Mouse (Mus musculus) hindbrain, embryonic 11.5 days (tissue): ENCODE measurements around the gene Ccl1. TPM values are rescaled to one million over a fixed set of nuclear protein-coding genes. Genes with fewer than 3 reads are reported as not detected.

Experiments used
- ATAC-seq: fragments of 200-750 bp; cut with Nextera tagmentation; 2 replicates; pipeline ENCODE4 v1.8.0; 2017; ENCODE audit warnings: mild to moderate bottlenecking, moderate TSS enrichment, moderate library complexity; ENCODE audit not compliant: low FRiP score
- DNase-seq: peaks from one replicate; pipeline ENCODE4 v3.0.0-alpha.2; 2015; ENCODE audit warnings: low spot score
- H3K27ac ChIP-seq: fragments of 300-500 bp; sonication (generic); 2 replicates; pipeline ENCODE4 v1.5.1; 2014; ENCODE audit warnings: mild to moderate bottlenecking, low read depth, low read length
- H3K27me3 ChIP-seq: fragments of 300-500 bp; sonication (generic); 2 replicates; pipeline ENCODE4 v1.6.1; 2014; ENCODE audit warnings: mild to moderate bottlenecking, low read length, moderate library complexity, mixed read lengths; ENCODE audit not compliant: control insufficient read depth, insufficient read depth
- H3K36me3 ChIP-seq: fragments of 300-500 bp; sonication (generic); 2 replicates; pipeline ENCODE4 v1.6.1; 2014; ENCODE audit warnings: mild to moderate bottlenecking, low read length, moderate library complexity, mixed read lengths; ENCODE audit not compliant: control insufficient read depth, insufficient read depth
- H3K4me1 ChIP-seq: fragments of 300-500 bp; sonication (generic); replicated peaks from 2 replicates; pipeline ENCODE4 v1.6.1; 2014; ENCODE audit warnings: low read length, mixed read lengths; ENCODE audit not compliant: control insufficient read depth, insufficient read depth
- H3K4me2 ChIP-seq: fragments of 300-500 bp; sonication (generic); replicated peaks from 2 replicates; pipeline ENCODE4 v1.6.1; 2014; ENCODE audit warnings: mild to moderate bottlenecking, low read depth, low read length
- H3K4me3 ChIP-seq: fragments of 300-500 bp; sonication (generic); 2 replicates; pipeline ENCODE4 v1.5.1; 2014; ENCODE audit warnings: low read depth, low read length
- H3K9ac ChIP-seq: fragments of 300-500 bp; sonication (generic); 2 replicates; pipeline ENCODE4 v1.6.1; 2014; ENCODE audit warnings: low read depth, low read length
- H3K9me3 ChIP-seq: fragments of 300-500 bp; sonication (generic); 2 replicates; pipeline ENCODE4 v1.6.1; 2016; ENCODE audit warnings: low read length; ENCODE audit not compliant: control insufficient read depth
- WGBS: fragments of 180-500 bp; shearing (Covaris S2); extraction: QIAGEN DNeasy Blood & Tissue Kit; methylation state at CpG from one replicate; pipeline ENCODE4 v1.1.7; 2014; 5-methylcytosine and 5-hydroxymethylcytosine counted together
- polyA plus RNA-seq: library from polyadenylated mRNA; unstranded; fragments of >200 nt; fragmentation: Nextera tagmentation; extraction: Ambion mirVana; gene quantifications from 2 replicates; pipeline ENCODE4 v1.2.1, GENCODE M21; 2014

Ccl1 gene
- polyA plus RNA-seq, 1 experiment from 2014 or later, result not detected

- H3K27me3 ChIP-seq, result no peaks in the 10 kb centered on the region
Measured at GRCm38 (mm10) chr11:82193826-82194225, 111.7 kb downstream of the Ccl1 start.

GRCm38 (mm10) chr11:82189782-82190563, 115.5 kb downstream of the Ccl1 start:
- WGBS, result 75% methylated on average over 13 of the region's 13 CpGs
- ATAC-seq (no peak), DNase-seq (no peak)

More at GRCm38 (mm10) chr11:82193826-82194225, 111.7 kb downstream of the Ccl1 start:
- no peak overlapping the region for H3K9ac ChIP-seq
- H3K27ac ChIP-seq, result no peak overlapping the region
- no peak for ATAC-seq
- H3K36me3 ChIP-seq, result no peaks in the 10 kb centered on the region
- H3K9me3 ChIP-seq, result no peaks in the 10 kb centered on the region
- H3K4me2 ChIP-seq, result no peak overlapping the region
- WGBS, result 83% methylated on average over 9 of the region's 9 CpGs
- no peak for DNase-seq
- no peak overlapping the region for H3K4me3 ChIP-seq
- H3K4me1 ChIP-seq, result no peaks in the 10 kb centered on the region

GRCm38 (mm10) chr11:82185684-82186083, 119.8 kb downstream of the Ccl1 start:
- H3K36me3 ChIP-seq, result no peaks in the 10 kb centered on the region
- H3K9ac ChIP-seq, result no peak overlapping the region
- no peak overlapping the region for H3K27ac ChIP-seq
- no peak overlapping the region for H3K4me2 ChIP-seq
- ATAC-seq (no peak), DNase-seq (no peak)
- H3K27me3 ChIP-seq, result no peaks in the 10 kb centered on the region
- H3K4me1 ChIP-seq, result no peaks in the 10 kb centered on the region
- H3K9me3 ChIP-seq, result no peaks in the 10 kb centered on the region
- WGBS, result 79% methylated on average over 3 of the region's 3 CpGs
- H3K4me3 ChIP-seq, result no peak overlapping the region

More at GRCm38 (mm10) chr11:82189782-82190563, 115.5 kb downstream of the Ccl1 start:
- Histone ChIP-seq H3K4me1 (no peaks in the 10 kb centered on the region), H3K4me3 (no peak overlapping the region), H3K9ac (no peak overlapping the region), H3K27ac (no peak overlapping the region), H3K4me2 (no peak overlapping the region), H3K27me3 (no peaks in the 10 kb centered on the region), H3K9me3 (no peaks in the 10 kb centered on the region), H3K36me3 (no peaks in the 10 kb centered on the region)

GRCm38 (mm10) chr11:82183281-82183935, 122.1 kb downstream of the Ccl1 start:
- Histone ChIP-seq H3K27ac (no peak overlapping the region), H3K36me3 (no peaks in the 10 kb centered on the region), H3K27me3 (no peaks in the 10 kb centered on the region), H3K9ac (no peak overlapping the region), H3K4me3 (no peak overlapping the region), H3K9me3 (no peaks in the 10 kb centered on the region), H3K4me2 (no peak overlapping the region), H3K4me1 (no peaks in the 10 kb centered on the region)
- ATAC-seq, result no peak
- no peak for DNase-seq
- 55% methylated on average over 6 of the region's 6 CpGs for WGBS

GRCm38 (mm10) chr11:82182401-82182800, 123.1 kb downstream of the Ccl1 start:
- H3K27me3 ChIP-seq, result no peaks in the 10 kb centered on the region
- H3K4me2 ChIP-seq, result no peak overlapping the region
- H3K27ac ChIP-seq, result no peak overlapping the region
- no peak for DNase-seq
- H3K9me3 ChIP-seq, result no peaks in the 10 kb centered on the region
- 90% methylated on average over 6 of the region's 6 CpGs for WGBS
- H3K9ac ChIP-seq, result no peak overlapping the region
- H3K36me3 ChIP-seq, result no peaks in the 10 kb centered on the region
- H3K4me3 ChIP-seq, result no peak overlapping the region
- H3K4me1 ChIP-seq, result no peaks in the 10 kb centered on the region
- ATAC-seq, result no peak

- Histone ChIP-seq H3K4me2 (no peak overlapping the region), H3K36me3 (no peaks in the 10 kb centered on the region), H3K27ac (no peak overlapping the region), H3K4me1 (no peaks in the 10 kb centered on the region), H3K9me3 (no peaks in the 10 kb centered on the region), H3K4me3 (no peak overlapping the region), H3K27me3 (no peaks in the 10 kb centered on the region), H3K9ac (no peak overlapping the region)
- ATAC-seq, result no peak
- WGBS, result 85% methylated on average over 8 of the region's 8 CpGs
- no peak for DNase-seq
Measured at GRCm38 (mm10) chr11:82181331-82181730, 124.2 kb downstream of the Ccl1 start.

- no peak overlapping the region for H3K27ac ChIP-seq
- ATAC-seq (no peak), DNase-seq (no peak)
- no peaks in the 10 kb centered on the region for H3K36me3 ChIP-seq
- no peaks in the 10 kb centered on the region for H3K4me1 ChIP-seq
- WGBS, result 80% methylated on average over 5 of the region's 5 CpGs
- H3K4me3 ChIP-seq, result no peak overlapping the region
- no peaks in the 10 kb centered on the region for H3K9me3 ChIP-seq
- no peak overlapping the region for H3K9ac ChIP-seq
- H3K4me2 ChIP-seq, result no peak overlapping the region
- H3K27me3 ChIP-seq, result no peaks in the 10 kb centered on the region
Measured at GRCm38 (mm10) chr11:82178161-82178560, 127.3 kb downstream of the Ccl1 start.

GRCm38 (mm10) chr11:82177711-82178110, 127.8 kb downstream of the Ccl1 start:
- Histone ChIP-seq H3K27me3 (no peaks in the 10 kb centered on the region), H3K4me3 (no peak overlapping the region), H3K27ac (no peak overlapping the region), H3K4me1 (no peaks in the 10 kb centered on the region), H3K9me3 (no peaks in the 10 kb centered on the region), H3K36me3 (no peaks in the 10 kb centered on the region), H3K9ac (no peak overlapping the region), H3K4me2 (no peak overlapping the region)
- no peak for ATAC-seq
- DNase-seq, result peak; percentile 83
- WGBS, result 31% methylated on average over 5 of the region's 5 CpGs

GRCm38 (mm10) chr11:82174794-82175193, 130.7 kb downstream of the Ccl1 start:
- Histone ChIP-seq H3K4me1 (no peaks in the 10 kb centered on the region), H3K4me3 (no peak overlapping the region), H3K27ac (no peak overlapping the region), H3K36me3 (no peaks in the 10 kb centered on the region), H3K4me2 (no peak overlapping the region), H3K9ac (no peak overlapping the region), H3K9me3 (no peaks in the 10 kb centered on the region), H3K27me3 (no peaks in the 10 kb centered on the region)
- ATAC-seq, result no peak
- WGBS, result 18% methylated on average over 3 of the region's 3 CpGs
- DNase-seq, result peak; percentile 75
